Mouse (Mus musculus) limb, embryonic 12.5 days (tissue): ENCODE results near the gene Gbp6. TPM values are rescaled to one million over a fixed set of nuclear protein-coding genes. Genes with fewer than 3 reads are reported as not detected.
"Not testable (repeated sequence)": the region's sequence is repeated elsewhere in the genome, so short reads cannot be mapped to it uniquely, and the experiment has no call there.

ENCODE experiments used
- ATAC-seq: fragments of 200-750 bp; cut with Nextera tagmentation; 2 replicates; pipeline ENCODE4 v1.8.0; 2017; ENCODE audit warnings: low read depth, moderate TSS enrichment; ENCODE audit not compliant: insufficient number of reproducible peaks, insufficient read depth, low FRiP score, low TSS enrichment
- H3K27ac ChIP-seq: fragments of 300-500 bp; sonication (generic); 2 replicates; pipeline ENCODE4 v1.5.1; 2016; ENCODE audit warnings: mild to moderate bottlenecking, moderate library complexity
- H3K27me3 ChIP-seq: fragments of 300-500 bp; sonication (generic); 2 replicates; pipeline ENCODE4 v1.6.1; 2016; ENCODE audit warnings: mild to moderate bottlenecking, moderate library complexity
- H3K36me3 ChIP-seq: fragments of 300-500 bp; sonication (generic); 2 replicates; pipeline ENCODE4 v1.6.1; 2016; ENCODE audit warnings: mild to moderate bottlenecking, moderate library complexity
- H3K4me1 ChIP-seq: fragments of 300-500 bp; sonication (generic); replicated peaks from 2 replicates; pipeline ENCODE4 v1.6.1; 2016
- H3K4me2 ChIP-seq: fragments of 300-500 bp; sonication (generic); 2 replicates; pipeline ENCODE4 v1.6.1; 2016; ENCODE audit warnings: mild to moderate bottlenecking, moderate library complexity
- H3K4me3 ChIP-seq: fragments of 300-500 bp; sonication (generic); replicated peaks from 2 replicates; pipeline ENCODE4 v1.5.1; 2016; ENCODE audit warnings: mild to moderate bottlenecking
- H3K9ac ChIP-seq: fragments of 300-500 bp; sonication (generic); replicated peaks from 2 replicates; pipeline ENCODE4 v1.6.1; 2016; ENCODE audit warnings: mild to moderate bottlenecking, moderate library complexity
- H3K9me3 ChIP-seq: fragments of 300-500 bp; sonication (generic); 2 replicates; pipeline ENCODE4 v1.6.1; 2016; ENCODE audit warnings: mild to moderate bottlenecking, moderate library complexity
- WGBS: fragments of 180-500 bp; shearing (Covaris S2); methylation state at CpG from one replicate; pipeline ENCODE4 v1.1.7; 2016; 5-methylcytosine and 5-hydroxymethylcytosine counted together
- polyA plus RNA-seq: library from polyadenylated mRNA; unstranded; fragments of >200 nt; fragmentation: Nextera tagmentation; extraction: Ambion mirVana; gene quantifications from 2 replicates; pipeline ENCODE4 v1.2.1, GENCODE M21; 2016

Gbp6 gene
- polyA plus RNA-seq, 1 experiment from 2014 or later, result 0.24 TPM

GRCm38 (mm10) chr5:105290921-105291320 lies 2.6 kb downstream of the Gbp6 start:
- not testable (repeated sequence) for H3K4me1 ChIP-seq, H3K27me3 ChIP-seq, H3K9ac ChIP-seq, H3K4me3 ChIP-seq, H3K36me3 ChIP-seq, ATAC-seq, H3K27ac ChIP-seq, H3K9me3 ChIP-seq, H3K4me2 ChIP-seq
- 89% methylated on average over 3 of the region's 3 CpGs for WGBS

- not testable (repeated sequence) for H3K9ac ChIP-seq, H3K9me3 ChIP-seq, H3K4me2 ChIP-seq, H3K36me3 ChIP-seq, ATAC-seq, H3K27ac ChIP-seq, H3K27me3 ChIP-seq, H3K4me1 ChIP-seq, H3K4me3 ChIP-seq
- 75% methylated on average over 1 of the region's 3 CpGs for WGBS
Observed at GRCm38 (mm10) chr5:105260673-105261072, 32.8 kb downstream of the Gbp6 start.

- Histone ChIP-seq H3K4me3 (no peak overlapping the region), H3K27ac (no peak overlapping the region), H3K9ac (no peak overlapping the region), H3K4me2 (no peak overlapping the region), H3K36me3 (no peaks in the 10 kb centered on the region), H3K9me3 (no peaks in the 10 kb centered on the region), H3K27me3 (no peaks in the 10 kb centered on the region), H3K4me1 (no peaks in the 10 kb centered on the region)
- no peak for ATAC-seq
Observed at GRCm38 (mm10) chr5:105252491-105252890, 41.0 kb downstream of the Gbp6 start.

- not testable (repeated sequence) for H3K27me3 ChIP-seq, H3K4me3 ChIP-seq, ATAC-seq, H3K4me1 ChIP-seq, H3K36me3 ChIP-seq, H3K9me3 ChIP-seq, H3K4me2 ChIP-seq, H3K27ac ChIP-seq, H3K9ac ChIP-seq
- 80% methylated on average over 3 of the region's 3 CpGs for WGBS
Observed at GRCm38 (mm10) chr5:105244741-105245140, 48.8 kb downstream of the Gbp6 start.

- not testable (repeated sequence) for H3K4me1 ChIP-seq, H3K4me2 ChIP-seq, H3K4me3 ChIP-seq, H3K27me3 ChIP-seq, ATAC-seq, H3K27ac ChIP-seq, H3K9ac ChIP-seq, H3K36me3 ChIP-seq, H3K9me3 ChIP-seq
- WGBS, result 77% methylated on average over 5 of the region's 5 CpGs
Observed at GRCm38 (mm10) chr5:105240982-105241381, 52.5 kb downstream of the Gbp6 start.

GRCm38 (mm10) chr5:105239483-105240047 lies 53.9 kb downstream of the Gbp6 start, which contains the start of gene Gbp10:
Gbp10 (minus strand) TSS chr5:105239533.
- H3K4me2 ChIP-seq, H3K9ac ChIP-seq, H3K9me3 ChIP-seq, H3K4me1 ChIP-seq, H3K36me3 ChIP-seq, H3K4me3 ChIP-seq, H3K27me3 ChIP-seq, ATAC-seq, H3K27ac ChIP-seq: not testable (repeated sequence)

GRCm38 (mm10) chr5:105238402-105238801 lies 55.1 kb downstream of the Gbp6 start:
- not testable (repeated sequence) for H3K4me1 ChIP-seq, H3K27me3 ChIP-seq, H3K27ac ChIP-seq, ATAC-seq, H3K9me3 ChIP-seq, H3K36me3 ChIP-seq, H3K9ac ChIP-seq, H3K4me2 ChIP-seq, H3K4me3 ChIP-seq
- 90% methylated on average over 1 of the region's 1 CpGs for WGBS

GRCm38 (mm10) chr5:105236040-105236439 lies 57.5 kb downstream of the Gbp6 start:
- H3K27ac ChIP-seq, ATAC-seq, H3K9me3 ChIP-seq, H3K9ac ChIP-seq, H3K27me3 ChIP-seq, H3K36me3 ChIP-seq, H3K4me1 ChIP-seq, H3K4me3 ChIP-seq, H3K4me2 ChIP-seq: not testable (repeated sequence)
- 85% methylated on average over 3 of the region's 3 CpGs for WGBS

Other genes starting within 250 kb of the Gbp6 start
- gene Gbp9, start 154.2 kb downstream of the Gbp6 start, polyA plus RNA-seq, result 1.4 and 1.7 TPM in 2 replicates
- gene Gbp8, start 154.2 kb downstream of the Gbp6 start, polyA plus RNA-seq, result not detected in 2 replicates
- gene Gbp4, start 154.1 kb downstream of the Gbp6 start, polyA plus RNA-seq, result 0.21 and 0.49 TPM in 2 replicates
- gene Gbp10, start 54.2 kb downstream of the Gbp6 start, polyA plus RNA-seq, result not detected in 2 replicates
- 0.05 TPM in 1 of 2 replicates, not detected in the other for gene Gm43302, start within 50 bp of the Gbp6 start, polyA plus RNA-seq
- 3.5 and 3.7 TPM in 2 replicates for gene Lrrc8b, start 122.1 kb upstream of the Gbp6 start, polyA plus RNA-seq
- 11.7 and 14.9 TPM in 2 replicates for gene Lrrc8c, start 225.7 kb upstream of the Gbp6 start, polyA plus RNA-seq